Mouse (Mus musculus): ENCODE measurements at regions not wholly inside any gene's neighbourhood (a gene's known extent, or its start where the extent isn't known, plus 50 kb on each side); places are given as distances from the start of the nearest gene placed in this dataset.
"Not testable (repeated sequence)": the region's sequence is repeated elsewhere in the genome, so short reads cannot be mapped to it uniquely, and the experiment has no call there.

- Histone ChIP-seq H3K4me1 (ENCODE audit: control insufficient read depth, insufficient read depth, low read length) (no peaks in the 10 kb centered on the region), H3K36me3 (ENCODE audit: control insufficient read depth, insufficient read depth, low read length) (no peaks in the 10 kb centered on the region), H3K27ac (replicated peaks; ENCODE audit: low read depth, low read length) (no peak overlapping the region), H3K9me3 (ENCODE audit: control insufficient read depth, low read length) (no peaks in the 10 kb centered on the region), H3K4me3 (replicated peaks; ENCODE audit: low read length) (no peak overlapping the region), H3K9ac (ENCODE audit: low read depth, low read length, severe bottlenecking) (no peak overlapping the region), H3K27me3 (ENCODE audit: control insufficient read depth, insufficient read depth, low read length) (no peaks in the 10 kb centered on the region), H3K4me2 (replicated peaks; ENCODE audit: low read depth, low read length, severe bottlenecking) (no peak overlapping the region)
- ATAC-seq (ENCODE audit: low FRiP score, low read depth) (no peak), DNase-seq (ENCODE audit: low spot score) (no peak)
- no peak for TF ChIP-seq POLR2A (IDR thresholded peaks at IDR 0.05; ENCODE audit: borderline replicate concordance, extremely low read depth, insufficient read depth, insufficient read length)
Measured at GRCm38 (mm10) chr14:37743048-37743447, 608.0 kb upstream of the Ghitm start.

GRCm38 (mm10) chr14:37742426-37742825, 607.4 kb upstream of the Ghitm start:
- not testable (repeated sequence) for H3K36me3 ChIP-seq (ENCODE audit: control insufficient read depth, insufficient read depth, low read length); H3K4me3 ChIP-seq (replicated peaks; ENCODE audit: low read length); H3K4me2 ChIP-seq (replicated peaks; ENCODE audit: low read depth, low read length, severe bottlenecking); H3K27ac ChIP-seq (replicated peaks; ENCODE audit: low read depth, low read length); DNase-seq (ENCODE audit: low spot score); ATAC-seq (ENCODE audit: low FRiP score, low read depth); H3K9me3 ChIP-seq (ENCODE audit: control insufficient read depth, low read length); H3K27me3 ChIP-seq (ENCODE audit: control insufficient read depth, insufficient read depth, low read length); H3K9ac ChIP-seq (ENCODE audit: low read depth, low read length, severe bottlenecking); H3K4me1 ChIP-seq (ENCODE audit: control insufficient read depth, insufficient read depth, low read length)
- WGBS = 89% methylated on average over 1 of the region's 1 CpGs
